Mouse (Mus musculus) hindbrain, embryonic 12.5 days (tissue): Measurements from ENCODE around the gene Slc16a12. TPM values are rescaled to one million over a fixed set of nuclear protein-coding genes. Genes with fewer than 3 reads are reported as not detected.

ENCODE experiments used
- microRNA-seq: library from miRNA; unstranded; fragments of <30 nt; microRNA quantifications from one replicate; pipeline ENCODE4, GENCODE M21; 2017
- polyA plus RNA-seq: library from polyadenylated mRNA; unstranded; fragments of >200 nt; fragmentation: Nextera tagmentation; extraction: Ambion mirVana; gene quantifications from 2 replicates; pipeline ENCODE4 v1.2.1, GENCODE M21; 2016

The Slc16a12 gene
- polyA plus RNA-seq, 1 experiment from 2014 or later, result 2.5 TPM

Small RNA genes lying within 50 kb of the gene (microRNA-seq; reads per million reads assigned to microRNA genes)
- gene Gm27476, result not detected

Other genes starting within 250 kb of the Slc16a12 start
- 28.6 and 31.5 TPM in 2 replicates for gene Lipa, start 219.8 kb downstream of the Slc16a12 start, polyA plus RNA-seq
- 4.2 and 4.8 TPM in 2 replicates for gene Ifit2, start 196.6 kb downstream of the Slc16a12 start, polyA plus RNA-seq
- gene Ifit3, start 163.8 kb downstream of the Slc16a12 start, polyA plus RNA-seq, result 0.31 and 0.63 TPM in 2 replicates
- 0.34 and 0.46 TPM in 2 replicates for gene Ifit1bl1, start 145.3 kb downstream of the Slc16a12 start, polyA plus RNA-seq
- not detected in 2 replicates for gene Ifit3b, start 139.3 kb downstream of the Slc16a12 start, polyA plus RNA-seq
- gene Ifit1bl2, start 106.5 kb downstream of the Slc16a12 start, polyA plus RNA-seq, result 0.15 and 0.36 TPM in 2 replicates
- gene Ifit1, start 106.4 kb downstream of the Slc16a12 start, polyA plus RNA-seq, result 0.17 and 0.41 TPM in 2 replicates
- gene Pank1, start 132.2 kb upstream of the Slc16a12 start, polyA plus RNA-seq, result 8.5 and 8.6 TPM in 2 replicates
- gene Kif20b, start 175.1 kb upstream of the Slc16a12 start, polyA plus RNA-seq, result 39.7 and 51.1 TPM in 2 replicates